Mouse (Mus musculus) megakaryocyte, embryonic 14.5 days (primary cell): ENCODE measurements around the gene Phldb1.

Experiments used
- FLI1 ChIP-seq: IDR thresholded peaks from 2 replicates; pipeline ENCODE4 v1.6.1; 2012; ENCODE audit warnings: low read length, inconsistent platforms, mixed read lengths
- GATA1 ChIP-seq: IDR thresholded peaks from 3 replicates; pipeline ENCODE4 v1.6.1; 2012; ENCODE audit warnings: mixed read lengths, low read length, inconsistent platforms, borderline replicate concordance

DNA sequence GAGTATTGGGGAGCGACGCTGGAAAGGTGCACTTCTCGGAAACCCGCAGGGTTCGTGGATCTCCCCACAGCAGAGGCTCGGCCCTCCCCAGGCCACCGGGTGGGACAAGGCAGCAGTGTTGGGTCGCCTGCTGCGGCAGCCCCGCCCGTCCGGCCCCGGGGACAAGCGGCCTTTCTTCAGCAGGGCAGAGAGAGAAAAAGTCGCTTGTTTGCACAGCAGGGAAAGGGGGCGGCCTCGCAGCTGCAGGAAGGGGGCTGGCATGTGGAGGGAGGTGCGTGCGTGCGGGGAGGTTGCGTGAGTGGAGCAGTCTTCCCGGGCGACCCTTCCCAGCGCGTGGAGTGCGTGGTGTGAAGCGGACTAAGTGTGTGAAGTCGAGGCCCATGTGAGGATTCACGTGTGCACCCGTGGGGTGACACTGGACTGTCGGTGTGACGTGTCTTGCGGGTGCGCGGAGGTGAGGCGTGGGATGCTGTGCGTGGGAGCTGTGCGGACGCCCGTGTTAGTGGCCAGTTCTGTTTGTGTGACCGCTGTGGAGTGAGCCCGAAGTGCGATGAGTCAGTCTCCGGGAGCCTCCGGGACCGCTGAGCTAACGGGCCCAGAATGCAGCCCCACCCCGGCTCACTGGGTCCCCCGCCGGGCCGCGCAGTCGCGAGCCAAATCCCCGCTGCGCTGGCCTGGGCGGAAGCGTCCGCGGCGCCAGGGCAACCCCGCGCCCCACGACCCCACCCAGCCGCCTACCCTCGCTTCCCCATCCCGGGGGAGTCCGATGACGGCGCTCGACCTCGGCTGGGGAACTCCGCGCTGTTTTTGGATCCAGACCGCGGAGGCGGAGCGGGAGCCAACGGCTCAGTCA, 1.1 kb downstream of the Phldb1 start:
- TF ChIP-seq GATA1, result no peak
- TF ChIP-seq FLI1, result no peak
